Mouse (Mus musculus): ENCODE measurements around the gene Skp1a.

DNA sequence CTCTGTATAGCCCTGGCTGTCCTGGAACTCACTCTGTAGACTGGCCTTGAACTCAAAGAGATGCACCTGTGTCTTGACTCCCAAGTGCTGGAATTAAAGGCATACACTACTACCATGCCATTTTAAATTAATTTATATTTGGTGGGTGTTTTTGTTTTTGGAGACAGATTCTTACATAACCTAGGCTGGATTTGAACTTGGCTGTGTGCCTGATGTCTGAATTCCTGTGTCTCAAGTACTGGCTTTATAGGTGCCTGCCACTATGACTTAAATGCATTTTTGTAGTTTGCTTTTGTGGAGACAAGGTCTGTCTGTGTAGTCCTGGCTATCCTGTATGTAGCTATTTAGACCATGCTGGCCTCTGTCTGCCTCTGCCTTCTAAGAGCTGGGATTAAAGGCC, 2.7 kb downstream of the Skp1a start:
- TF ChIP-seq CTCF (IDR thresholded peaks at IDR 0.05; ENCODE audit: borderline replicate concordance, extremely low read depth, insufficient read depth, insufficient read length): no peak
- no peak for TF ChIP-seq POLR2A (IDR thresholded peaks at IDR 0.05; ENCODE audit: borderline replicate concordance, extremely low read depth, insufficient read depth, insufficient read length, poor library complexity, severe bottlenecking)
